Mouse (Mus musculus) lung, postnatal 14 days (tissue): ENCODE data around the gene 1300017J02Rik.

Experiments used
- DNase-seq: peaks from one replicate; pipeline ENCODE4 v3.0.0; 2021

1300017J02Rik gene

DNA sequence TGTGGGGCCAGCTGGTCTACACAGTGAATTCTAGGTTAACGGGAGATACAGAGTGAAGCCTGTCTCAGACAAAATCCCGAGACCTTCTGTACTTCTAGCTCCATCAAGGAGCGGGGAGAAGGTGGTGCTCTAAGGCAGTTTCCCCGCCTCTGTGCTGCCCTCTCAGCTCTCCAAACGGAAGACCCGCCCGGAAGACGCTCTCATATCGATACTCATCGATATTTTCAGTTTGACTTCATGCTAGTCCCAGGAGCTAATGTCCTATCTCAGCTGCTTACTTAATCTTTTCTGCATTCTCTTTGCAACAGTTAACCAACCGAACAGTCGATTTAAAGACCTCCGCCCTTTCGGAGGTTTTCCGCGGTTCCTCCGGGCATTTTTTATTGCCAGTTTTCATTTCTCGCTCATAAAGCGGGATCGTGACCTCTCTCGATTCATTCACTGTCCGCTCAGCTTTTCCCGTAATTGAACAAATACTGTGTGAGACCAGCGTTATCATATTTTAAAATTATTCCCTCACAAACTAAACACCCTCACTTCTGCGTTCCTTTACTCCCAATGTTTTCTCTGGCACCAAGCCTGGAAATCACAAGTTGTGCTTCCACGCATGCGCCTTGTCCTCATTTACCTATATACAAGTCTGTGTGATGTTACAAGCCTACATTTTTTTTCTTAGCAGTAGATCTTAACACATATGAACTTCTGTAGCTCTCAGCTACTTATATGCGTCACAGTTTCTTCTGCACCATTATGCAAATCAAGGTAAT is 92.0 kb downstream of the 1300017J02Rik start:
- DNase-seq = no peak

DNA sequence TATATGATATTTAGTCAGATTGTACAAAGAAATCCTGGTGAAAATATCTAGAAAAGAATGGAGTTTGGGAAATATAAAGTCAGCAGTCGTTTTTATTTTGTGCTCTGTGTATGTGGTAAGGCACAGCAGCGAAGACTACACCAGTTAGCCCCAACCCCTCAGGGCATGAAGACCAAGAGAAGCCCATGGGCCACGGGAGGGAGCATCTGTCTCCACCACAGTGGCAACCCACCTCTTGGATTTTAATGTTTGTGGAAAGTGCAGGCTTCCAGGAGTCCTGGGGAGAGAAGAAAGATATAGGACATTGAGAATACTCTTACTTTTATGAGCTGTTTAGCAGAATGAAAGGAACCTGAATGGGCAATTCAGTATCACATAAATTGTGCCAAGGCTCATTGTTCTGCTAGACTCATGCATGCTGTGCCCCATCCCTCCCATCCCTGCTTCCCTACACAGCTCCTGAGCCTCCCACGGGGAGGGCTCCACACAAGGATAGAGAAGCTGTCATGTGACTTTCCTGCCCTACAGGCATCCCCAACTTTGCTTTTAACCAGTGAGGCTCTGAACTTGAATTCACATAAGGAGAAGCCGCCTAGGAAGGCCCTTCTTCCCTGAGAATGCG is 96.0 kb downstream of the 1300017J02Rik start:
- DNase-seq = no peak

GRCm38 (mm10) chr9:103207846-103208245 is 97.0 kb downstream of the 1300017J02Rik start:
- peak; percentile 73 for DNase-seq

GRCm38 (mm10) chr9:103205786-103206185 is 99.1 kb downstream of the 1300017J02Rik start:
- DNase-seq = no peak

DNA sequence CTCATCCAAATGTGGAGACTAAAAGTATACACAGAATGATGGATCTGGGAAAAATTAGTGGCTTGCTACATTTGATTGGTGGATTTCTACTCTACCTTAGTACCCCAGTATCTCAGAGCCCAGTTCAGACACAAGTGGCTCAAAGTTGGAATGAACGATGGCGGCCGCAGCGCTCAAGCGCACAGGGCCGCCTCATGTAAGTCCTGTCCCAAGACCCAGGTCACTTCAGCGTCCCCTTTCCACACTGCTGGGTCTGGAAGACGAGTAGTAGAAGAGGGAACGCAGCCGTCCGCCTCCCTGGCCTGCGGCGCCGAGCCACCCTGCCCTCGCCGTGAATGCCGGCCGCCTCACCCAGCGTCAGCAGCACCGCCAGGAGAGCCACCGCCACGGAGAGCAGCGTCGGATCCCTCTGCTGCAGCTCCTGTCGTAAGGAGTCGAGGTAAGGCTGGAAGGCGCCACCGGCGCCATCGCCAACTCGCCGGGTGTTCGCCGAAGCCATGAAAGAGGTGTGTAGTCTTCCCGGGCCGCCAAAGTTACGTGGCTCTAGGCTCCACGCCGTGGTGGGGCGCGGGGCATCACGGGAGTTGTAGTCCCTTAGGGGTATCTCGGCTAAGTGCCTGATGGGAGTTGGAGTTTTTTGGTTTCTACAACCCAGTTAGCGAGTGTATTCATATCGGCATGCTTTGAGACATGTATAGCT is 103.2 kb downstream of the 1300017J02Rik start, which contains the start of gene Srprb:
Gene Srprb, minus strand, starts transcription at position 577 of the 700 bp plus-strand sequence.
- DNase-seq = peak; percentile 94
